Comparison of ENCODE assay signal across 8 mouse cellular contexts in genomic region chr17:7170304-7171295, GRCm38 (mm10). TPM values are rescaled to one million over a fixed set of nuclear protein-coding genes. Genes with fewer than 3 reads are reported as not detected.
A peak's percentile ranks its signal among the peaks of the same experiment; 100 is the strongest.
DNase-seq lines count a peak whose midpoint lies in the region; ATAC-seq and TF ChIP-seq lines count a peak whose summit lies in the region.

No protein-coding gene starts in this region.

- H3K4me2 ChIP-seq in heart, embryonic 11.5 days = peak overlapping the region; percentile 87
- H3K4me2 ChIP-seq in embryonic facial prominence, embryonic 12.5 days (replicated peaks) = peak overlapping the region; percentile 80
- peak overlapping the region; percentile 83 for H3K4me2 ChIP-seq in midbrain, embryonic 11.5 days

- WGBS in heart, embryonic 11.5 days (ENCODE audit: insufficient replicate concordance) = 1% methylated on average over 43 of the region's 43 CpGs
- 2% methylated on average over 43 of the region's 43 CpGs for WGBS in embryonic facial prominence, embryonic 12.5 days
- WGBS in midbrain, embryonic 11.5 days = 2% methylated on average over 43 of the region's 43 CpGs

- peaks cover 32% of the 10 kb centered on the region for H3K4me1 ChIP-seq in heart, embryonic 11.5 days (ENCODE audit: control insufficient read depth, insufficient read depth, low read length)
- no peaks in the 10 kb centered on the region for H3K4me1 ChIP-seq in ES-Bruce4 (ENCODE audit: control insufficient read depth, insufficient read depth, low read length)
- peaks cover 29% of the 10 kb centered on the region for H3K4me1 ChIP-seq in embryonic facial prominence, embryonic 12.5 days
- peaks cover 15% of the 10 kb centered on the region for H3K4me1 ChIP-seq in midbrain, embryonic 11.5 days (ENCODE audit: control insufficient read depth, insufficient read depth, low read length)

- H3K9me3 ChIP-seq in heart, embryonic 11.5 days (replicated peaks; ENCODE audit: control insufficient read depth, low read length) = no peaks in the 10 kb centered on the region
- H3K9me3 ChIP-seq in ES-Bruce4 (replicated peaks; ENCODE audit: control insufficient read depth, insufficient read depth, low read length, poor library complexity, severe bottlenecking) = no peaks in the 10 kb centered on the region
- H3K9me3 ChIP-seq in embryonic facial prominence, embryonic 12.5 days = no peaks in the 10 kb centered on the region
- no peaks in the 10 kb centered on the region for H3K9me3 ChIP-seq in midbrain, embryonic 11.5 days (ENCODE audit: control insufficient read depth, low read length)

- DNase-seq in heart, postnatal 10 days = no peak
- DNase-seq in kidney, adult 9 months = peak; percentile 20
- DNase-seq in midbrain, embryonic 11.5 days (ENCODE audit: low spot score, missing footprints) = peak; percentile 97
- DNase-seq in right cerebral cortex, postnatal 4 days = no peak
- no peak for DNase-seq in spleen, adult 12 weeks (ENCODE audit: low spot score)

- peak overlapping the region; percentile 92 for H3K4me3 ChIP-seq in heart, embryonic 11.5 days (ENCODE audit: low read depth, low read length)
- peak overlapping the region; percentile 82 for H3K4me3 ChIP-seq in ES-Bruce4 (ENCODE audit: low read depth, low read length)
- peak overlapping the region; percentile 74 for H3K4me3 ChIP-seq in embryonic facial prominence, embryonic 12.5 days
- peak overlapping the region; percentile 79 for H3K4me3 ChIP-seq in midbrain, embryonic 11.5 days (ENCODE audit: low read depth, low read length)

- TF ChIP-seq POLR2A in ES-Bruce4 (IDR thresholded peaks at IDR 0.05; ENCODE audit: insufficient read depth, low read length) = no peak

- no peaks in the 10 kb centered on the region for H3K36me3 ChIP-seq in heart, embryonic 11.5 days (ENCODE audit: control insufficient read depth, insufficient read depth, low read length)
- no peaks in the 10 kb centered on the region for H3K36me3 ChIP-seq in ES-Bruce4 (ENCODE audit: control insufficient read depth, insufficient read depth, low read length, poor library complexity, severe bottlenecking)
- no peaks in the 10 kb centered on the region for H3K36me3 ChIP-seq in embryonic facial prominence, embryonic 12.5 days
- H3K36me3 ChIP-seq in midbrain, embryonic 11.5 days (ENCODE audit: control insufficient read depth, insufficient read depth, low read length) = no peaks in the 10 kb centered on the region

- TF ChIP-seq EP300 in ES-Bruce4 (IDR thresholded peaks at IDR 0.05; ENCODE audit: insufficient read depth, low read depth, low read length) = no peak

- H3K27me3 ChIP-seq in heart, embryonic 11.5 days (ENCODE audit: control insufficient read depth, insufficient read depth, low read length) = no peaks in the 10 kb centered on the region
- no peaks in the 10 kb centered on the region for H3K27me3 ChIP-seq in ES-Bruce4 (ENCODE audit: control insufficient read depth, insufficient read depth, low read length, poor library complexity, severe bottlenecking)
- H3K27me3 ChIP-seq in embryonic facial prominence, embryonic 12.5 days = no peaks in the 10 kb centered on the region
- H3K27me3 ChIP-seq in midbrain, embryonic 11.5 days (ENCODE audit: control insufficient read depth, insufficient read depth, low read length) = no peaks in the 10 kb centered on the region

- intact Hi-C loops in heart, postnatal 10 days (cut with DNase I) = loop anchor here (5.0 kb wide), 1 partner anchor 97 kb away; no protein-coding TSS in a partner anchor

- peak overlapping the region; percentile 75 for H3K27ac ChIP-seq in heart, embryonic 11.5 days (ENCODE audit: low read depth, low read length)
- H3K27ac ChIP-seq in ES-Bruce4 (ENCODE audit: insufficient read depth, low read length) = 0 out of 2 replicates have a peak overlapping the region, but pooled peaks have one; percentile 5
- H3K27ac ChIP-seq in embryonic facial prominence, embryonic 12.5 days = peak overlapping the region; percentile 76
- H3K27ac ChIP-seq in midbrain, embryonic 11.5 days (ENCODE audit: low read depth, low read length) = peak overlapping the region; percentile 57

- TF ChIP-seq CTCF in ES-Bruce4 (IDR thresholded peaks at IDR 0.05; ENCODE audit: low read depth, low read length) = no peak

- H3K9ac ChIP-seq in heart, embryonic 11.5 days (ENCODE audit: low read depth, low read length) = peak overlapping the region; percentile 82
- peak overlapping the region; percentile 53 for H3K9ac ChIP-seq in ES-Bruce4 (ENCODE audit: low read depth, poor library complexity, severe bottlenecking)
- peak overlapping the region; percentile 83 for H3K9ac ChIP-seq in embryonic facial prominence, embryonic 12.5 days
- peak overlapping the region; percentile 92 for H3K9ac ChIP-seq in midbrain, embryonic 11.5 days (ENCODE audit: low read length)

- peak; percentile 37 for ATAC-seq in heart, embryonic 11.5 days (replicated peaks; ENCODE audit: insufficient number of reproducible peaks, low FRiP score, low TSS enrichment)
- no peak for ATAC-seq in embryonic facial prominence, embryonic 12.5 days (ENCODE audit: insufficient number of reproducible peaks, insufficient read depth, low FRiP score, low TSS enrichment)
- peak; percentile 36 for ATAC-seq in midbrain, embryonic 11.5 days (ENCODE audit: low FRiP score)

RNA-seq across cellular contexts. Expression of gene Rps6ka2, which starts 0.7 kb away (rescaled TPM):
- polyA plus RNA-seq in heart, embryonic 11.5 days (2014; fragmentation: Nextera tagmentation; extraction: Ambion mirVana) = 45.3 and 56.0 TPM in 2 replicates
- total RNA-seq in heart, postnatal 10 days (2021) = 10 to 100 TPM; 16.7 to 20.9 TPM
- 22.1 and 26.6 TPM in 2 replicates for polyA plus RNA-seq in ES-Bruce4 (2011; ENCODE audit: insufficient read depth, insufficient read length, low read depth, missing spikeins)
- polyA plus RNA-seq in embryonic facial prominence, embryonic 12.5 days (2016; fragmentation: Nextera tagmentation; extraction: Ambion mirVana) = 24.6 and 24.8 TPM in 2 replicates
- polyA plus RNA-seq in midbrain, embryonic 11.5 days (2014; fragmentation: Nextera tagmentation; extraction: Ambion mirVana) = 20.2 and 20.8 TPM in 2 replicates

Comparison
In these comparisons a context has a peak if more than half of its experiments do, and no peak if none do; other contexts are left out.
1. H3K27ac ChIP-seq: peak in every context shown above with its lines; median percentile 76 in embryonic facial prominence, embryonic 12.5 days; 75 in heart, embryonic 11.5 days; 57 in midbrain, embryonic 11.5 days; 5 in ES-Bruce4.
2. DNase-seq: peak in kidney, adult 9 months (single experiment) and midbrain, embryonic 11.5 days (single experiment); none in heart, postnatal 10 days (0 of 2), right cerebral cortex, postnatal 4 days (single experiment) and spleen, adult 12 weeks (single experiment).
3. Peak in every context shown above with its lines, with median percentiles within 50 percentile points of each other: H3K4me2 ChIP-seq, H3K4me3 ChIP-seq and H3K9ac ChIP-seq.